Mouse (Mus musculus) liver, adult (tissue): Measurements from ENCODE around the gene Zfp961.
"Not testable (repeated sequence)": the region's sequence is repeated elsewhere in the genome, so short reads cannot be mapped to it uniquely, and the experiment has no call there.

Source experiments
- GATA4 ChIP-seq: IDR thresholded peaks from 2 replicates; pipeline ENCODE4 v1.6.1; 2014; ENCODE audit warnings: mild to moderate bottlenecking, low read length; ENCODE audit not compliant: insufficient replicate concordance

Gene Zfp961

DNA sequence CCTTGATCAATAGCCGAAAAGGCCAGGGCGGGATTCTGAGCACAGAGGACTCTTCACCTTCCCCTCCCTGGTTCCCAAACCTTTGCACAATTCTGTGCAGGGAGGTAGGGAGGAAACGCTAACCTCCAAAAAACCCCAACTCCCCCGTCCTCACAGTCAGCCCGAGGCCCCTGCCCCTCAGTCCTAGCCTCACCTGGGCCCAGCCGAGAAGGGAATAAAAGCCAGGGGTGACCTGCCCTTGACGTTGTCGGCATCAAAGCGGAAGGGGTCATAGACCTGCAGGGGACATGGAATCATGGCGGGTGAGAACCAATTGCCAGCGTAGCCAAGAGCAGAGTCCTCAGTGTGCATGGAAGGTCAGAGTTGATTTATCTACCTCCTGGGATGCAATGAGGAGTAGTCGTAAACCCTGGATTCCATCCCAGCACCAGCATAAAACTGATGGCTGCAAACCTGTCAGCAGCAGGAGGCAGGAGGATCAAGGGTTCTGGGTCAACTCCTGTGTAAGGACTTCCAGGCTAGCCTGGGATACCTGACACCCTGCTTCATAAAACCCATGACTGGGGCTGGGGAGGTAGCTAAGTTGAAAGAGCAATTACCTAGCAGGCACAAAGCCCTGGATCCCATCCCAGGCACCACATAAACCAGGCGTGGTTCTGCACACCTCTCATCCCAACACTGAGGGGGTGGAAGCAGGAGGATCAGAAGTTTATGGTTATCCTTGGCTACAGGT lies 38.2 kb downstream of the Zfp961 start:
- TF ChIP-seq GATA4 = no peak

- no peak for TF ChIP-seq GATA4
These were observed 48.6 kb downstream of the Zfp961 start for GRCm38 (mm10) chr8:71999434-71999833.

- no peak for TF ChIP-seq GATA4
These were observed 49.4 kb downstream of the Zfp961 start for GRCm38 (mm10) chr8:72000223-72000622.

DNA sequence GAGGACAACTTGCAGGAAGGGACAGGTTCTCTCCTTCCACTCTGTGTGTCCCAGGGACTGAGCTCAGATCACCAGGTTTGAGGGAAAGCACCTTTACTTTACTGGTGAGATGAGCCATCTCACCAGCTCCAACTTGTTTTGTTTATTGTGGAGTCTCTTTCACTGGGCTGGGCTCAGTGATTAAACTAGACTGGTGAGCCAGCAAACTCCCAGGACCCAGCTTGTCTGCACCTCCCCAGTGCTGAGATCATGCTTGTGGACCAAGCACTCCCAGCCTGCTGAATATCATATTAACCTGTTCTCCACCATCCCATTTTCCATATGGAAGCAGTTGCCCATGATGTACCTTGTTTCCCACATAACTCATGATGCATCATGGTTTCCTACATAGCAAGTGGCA lies 52.1 kb downstream of the Zfp961 start:
- no peak for TF ChIP-seq GATA4

DNA sequence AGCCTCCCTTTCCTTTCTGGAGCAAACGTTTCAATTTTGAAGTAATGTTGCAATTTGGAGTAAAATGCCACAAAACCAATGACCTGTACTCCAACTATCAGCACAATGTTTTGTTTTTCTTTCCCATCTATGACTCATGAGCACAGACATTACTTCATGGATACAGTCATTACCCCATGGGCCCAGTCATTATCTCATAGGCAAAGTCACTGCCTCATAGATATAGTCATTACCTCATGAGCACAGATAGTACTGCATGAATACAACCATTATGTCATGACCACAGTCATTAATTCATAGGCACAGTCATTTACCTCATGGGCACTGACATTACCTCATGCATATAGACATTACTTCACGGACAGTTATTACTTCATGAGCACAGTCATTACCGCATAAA lies 55.1 kb downstream of the Zfp961 start:
- TF ChIP-seq GATA4 = no peak

GRCm38 (mm10) chr8:72006763-72007162 lies 55.9 kb downstream of the Zfp961 start:
- no peak for TF ChIP-seq GATA4

DNA sequence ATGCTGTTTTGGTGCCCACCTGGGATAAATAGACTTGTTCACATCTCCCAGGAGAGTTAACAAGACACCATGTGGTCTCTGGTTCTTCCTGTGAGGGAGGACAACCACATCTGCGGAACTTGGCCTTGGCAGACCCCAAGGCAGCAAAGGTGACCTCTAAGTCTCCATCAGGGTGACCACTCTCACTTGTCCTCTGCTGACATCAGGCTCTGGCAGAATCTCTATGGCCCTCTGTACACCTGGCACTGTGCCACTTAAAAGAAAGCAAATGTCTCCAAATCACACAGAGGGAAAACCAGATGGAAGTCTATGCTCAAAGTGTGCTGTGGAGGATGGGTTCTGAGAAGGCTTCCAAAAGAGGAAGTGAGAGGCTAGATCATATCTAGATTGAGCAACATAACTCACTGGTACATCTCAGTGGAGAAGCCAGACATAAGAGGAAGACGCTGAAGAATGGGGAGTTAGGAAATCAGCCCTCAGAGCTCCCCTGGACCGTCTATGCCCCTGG lies 57.4 kb downstream of the Zfp961 start:
- no peak for TF ChIP-seq GATA4

DNA sequence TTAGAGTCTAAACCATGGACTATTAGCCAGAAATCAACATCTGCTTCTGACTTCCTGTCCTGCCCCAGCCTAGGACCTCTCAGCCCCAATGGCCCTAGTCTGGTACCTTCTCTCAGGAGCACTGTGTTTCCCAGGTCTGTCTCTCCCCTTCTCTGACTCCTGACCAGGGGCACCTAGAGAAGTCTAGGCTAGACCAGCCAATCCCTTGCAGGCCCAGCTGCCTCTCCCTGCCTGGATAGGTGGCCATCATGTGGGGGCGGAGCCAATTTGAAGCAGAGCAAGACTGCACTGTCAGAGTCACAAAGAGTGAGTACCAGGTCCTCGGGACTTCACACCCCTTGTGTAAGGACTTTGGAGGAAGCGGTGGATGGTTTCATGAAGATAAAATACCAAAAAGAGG lies 58.6 kb downstream of the Zfp961 start, which contains the start of gene Cyp4f18:
TSS of gene Cyp4f18 (minus strand) at position 154 of the 400 bp plus-strand sequence.
- TF ChIP-seq GATA4 = no peak

- TF ChIP-seq GATA4 = no peak
These were observed 67.3 kb downstream of the Zfp961 start for GRCm38 (mm10) chr8:72018141-72018540.

GRCm38 (mm10) chr8:72019816-72020215 lies 69.0 kb downstream of the Zfp961 start:
- TF ChIP-seq GATA4 = no peak

- TF ChIP-seq GATA4 = not testable (repeated sequence)
These were observed 90.1 kb downstream of the Zfp961 start, which contains the start of gene Olfr372 for GRCm38 (mm10) chr8:72040918-72041317. TSS of gene Olfr372 (plus strand) at chr8:72041218.

- TF ChIP-seq GATA4 = no peak
These were observed 91.7 kb downstream of the Zfp961 start for GRCm38 (mm10) chr8:72042493-72042892.
